Mouse (Mus musculus) cortical plate, adult 2 months (tissue): Measurements from ENCODE around the gene Hspbap1. TPM values are rescaled to one million over a fixed set of nuclear protein-coding genes. Genes with fewer than 3 reads are reported as not detected.

Experiments
- H3K27ac ChIP-seq: fragments of 200-500 bp; 2 replicates; pipeline ENCODE4 v1.5.1; 2012; ENCODE audit warnings: low read length, control low read depth, inconsistent platforms; ENCODE audit not compliant: insufficient read depth
- H3K4me1 ChIP-seq: fragments of 200-500 bp; 2 replicates; pipeline ENCODE4 v1.6.1; 2011; ENCODE audit warnings: low read length; ENCODE audit not compliant: control insufficient read depth, insufficient read depth
- H3K4me3 ChIP-seq: fragments of 200-500 bp; 2 replicates; pipeline ENCODE4 v1.5.1; 2011; ENCODE audit warnings: mild to moderate bottlenecking, low read length, control low read depth; ENCODE audit not compliant: insufficient read depth
- CTCF ChIP-seq: fragments of 200-500 bp; IDR thresholded peaks from 2 replicates; pipeline ENCODE4 v1.5.1; 2011; ENCODE audit warnings: mild to moderate bottlenecking, control low read depth, low read length; ENCODE audit not compliant: insufficient read depth; ENCODE audit errors: extremely low read depth
- POLR2A ChIP-seq: fragments of 200-500 bp; IDR thresholded peaks from 2 replicates; pipeline ENCODE4 v1.6.1; 2011; ENCODE audit warnings: mild to moderate bottlenecking, low read length, control low read depth; ENCODE audit not compliant: insufficient read depth; ENCODE audit errors: extremely low read depth
- polyA plus RNA-seq: library from polyadenylated mRNA; depleted of rRNA; stranded (reverse); fragments of >200 nt; gene quantifications from 2 replicates; pipeline ENCODE4 v1.2.3, GENCODE M21; 2012

The Hspbap1 gene
- polyA plus RNA-seq, 1 experiment, result 6.4 TPM

GRCm38 (mm10) chr16:35829999-35830398 lies 59.8 kb downstream of the Hspbap1 start:
- Histone ChIP-seq H3K27ac (no peak overlapping the region), H3K4me1 (no peaks in the 10 kb centered on the region), H3K4me3 (no peak overlapping the region)
- no peak for TF ChIP-seq POLR2A
- no peak for TF ChIP-seq CTCF

GRCm38 (mm10) chr16:35832926-35833325 lies 62.8 kb downstream of the Hspbap1 start:
- no peak for TF ChIP-seq POLR2A
- H3K4me3 ChIP-seq, result no peak overlapping the region
- H3K27ac ChIP-seq, result no peak overlapping the region
- H3K4me1 ChIP-seq, result no peaks in the 10 kb centered on the region

- Histone ChIP-seq H3K4me3 (no peak overlapping the region), H3K27ac (no peak overlapping the region), H3K4me1 (no peaks in the 10 kb centered on the region)
- TF ChIP-seq CTCF (no peak), POLR2A (no peak)
These were observed 64.5 kb downstream of the Hspbap1 start for GRCm38 (mm10) chr16:35834653-35835052.

GRCm38 (mm10) chr16:35839680-35840079 lies 69.5 kb downstream of the Hspbap1 start:
- Histone ChIP-seq H3K4me1 (no peaks in the 10 kb centered on the region), H3K27ac (no peak overlapping the region), H3K4me3 (no peak overlapping the region)
- 0 out of 2 replicates have a peak, but pooled peaks have one; percentile 32 for TF ChIP-seq CTCF
- no peak for TF ChIP-seq POLR2A

- Histone ChIP-seq H3K27ac (no peak overlapping the region), H3K4me1 (no peaks in the 10 kb centered on the region), H3K4me3 (no peak overlapping the region)
- TF ChIP-seq CTCF (no peak), POLR2A (no peak)
These were observed 77.0 kb downstream of the Hspbap1 start for GRCm38 (mm10) chr16:35847138-35847537.

DNA sequence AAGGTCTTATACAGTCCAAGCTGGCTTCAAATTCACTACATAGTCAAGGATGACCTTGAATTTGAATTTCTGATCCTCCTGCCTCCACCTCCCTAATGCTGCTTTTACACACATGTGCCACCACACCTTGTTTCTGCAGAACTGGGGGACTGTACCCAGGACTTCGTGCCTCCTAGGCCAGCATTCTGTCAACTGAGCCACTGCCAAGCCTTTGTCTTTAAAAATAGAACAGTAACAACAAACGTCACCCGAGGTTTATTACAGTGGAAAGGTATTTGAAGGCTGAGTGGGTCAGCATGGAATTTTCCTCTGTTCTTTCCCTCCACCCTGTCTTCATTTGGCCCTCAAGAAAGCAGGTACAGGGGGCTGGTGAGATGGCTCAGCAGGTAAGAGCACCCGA lies 85.7 kb downstream of the Hspbap1 start:
- no peaks in the 10 kb centered on the region for H3K4me1 ChIP-seq
- no peak overlapping the region for H3K4me3 ChIP-seq
- no peak overlapping the region for H3K27ac ChIP-seq
- TF ChIP-seq CTCF, result no peak
- TF ChIP-seq POLR2A, result no peak

DNA sequence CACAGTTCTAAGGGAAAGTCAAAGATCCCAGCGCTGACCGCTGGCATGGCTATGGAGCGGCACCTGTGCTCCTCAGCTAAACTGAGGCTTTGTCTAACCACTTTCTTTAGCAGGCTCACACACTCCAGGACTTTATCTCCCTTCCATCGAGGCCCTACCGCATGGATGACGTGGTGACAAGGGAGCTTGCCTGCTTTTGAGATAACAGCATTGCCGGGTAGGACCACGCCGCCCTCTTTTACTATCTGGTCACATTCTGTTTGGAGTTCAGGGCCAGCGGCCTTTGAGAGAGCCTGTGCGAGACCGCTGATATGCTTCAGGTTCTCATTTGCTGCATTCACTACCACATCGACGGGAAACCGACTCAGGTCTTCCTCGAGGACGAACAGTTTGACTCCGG lies 86.6 kb downstream of the Hspbap1 start:
- no peak for TF ChIP-seq POLR2A
- TF ChIP-seq CTCF, result no peak
- Histone ChIP-seq H3K4me1 (no peaks in the 10 kb centered on the region), H3K4me3 (no peak overlapping the region), H3K27ac (no peak overlapping the region)

GRCm38 (mm10) chr16:35860236-35860635 lies 90.1 kb downstream of the Hspbap1 start:
- H3K4me1 ChIP-seq, result no peaks in the 10 kb centered on the region
- H3K27ac ChIP-seq, result no peak overlapping the region
- no peak for TF ChIP-seq POLR2A
- H3K4me3 ChIP-seq, result no peak overlapping the region

DNA sequence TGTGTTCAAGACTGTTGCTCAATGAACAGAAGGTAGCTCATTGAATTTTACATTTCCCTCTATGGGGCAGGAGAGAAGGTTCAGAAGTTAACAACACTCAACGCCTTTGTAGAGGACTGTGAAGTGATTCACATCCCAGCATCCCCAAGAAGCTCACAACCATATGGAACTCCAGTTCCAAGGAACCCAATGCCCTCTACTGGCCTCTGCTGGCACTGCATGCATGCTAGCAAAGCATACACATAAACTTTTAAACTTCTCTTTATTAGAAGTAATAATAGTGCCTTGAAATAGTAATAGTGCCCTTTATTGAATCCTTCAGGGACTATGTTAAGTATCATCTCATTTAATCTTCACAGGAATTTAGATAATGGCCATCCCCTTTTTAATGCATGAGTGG lies 91.9 kb downstream of the Hspbap1 start:
- H3K4me1 ChIP-seq, result no peaks in the 10 kb centered on the region
- H3K4me3 ChIP-seq, result no peak overlapping the region
- TF ChIP-seq POLR2A (no peak), CTCF (0 out of 2 replicates have a peak, but pooled peaks have one; percentile 9)
- H3K27ac ChIP-seq, result no peak overlapping the region

DNA sequence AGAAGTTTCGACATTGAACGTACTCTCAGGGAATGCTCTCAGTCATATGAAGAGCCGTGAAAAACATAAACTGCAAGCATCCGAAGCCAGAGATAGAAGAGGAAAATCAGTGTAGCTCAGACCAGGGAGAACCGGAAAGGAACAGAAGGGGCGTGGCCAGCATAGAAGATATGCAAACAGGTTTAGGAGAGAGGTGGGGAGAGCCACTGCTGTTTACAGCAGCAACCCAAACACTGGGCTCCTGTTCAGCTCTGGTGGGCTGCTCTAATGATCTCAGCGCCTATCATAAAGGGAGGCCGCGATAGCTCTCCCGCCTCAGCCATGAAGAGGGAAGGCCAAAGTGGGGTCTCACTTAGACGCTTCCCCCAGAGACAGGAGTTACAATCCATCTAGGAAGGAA lies 97.6 kb downstream of the Hspbap1 start:
- TF ChIP-seq POLR2A (no peak), CTCF (no peak)
- Histone ChIP-seq H3K27ac (no peak overlapping the region), H3K4me3 (no peak overlapping the region), H3K4me1 (no peaks in the 10 kb centered on the region)

DNA sequence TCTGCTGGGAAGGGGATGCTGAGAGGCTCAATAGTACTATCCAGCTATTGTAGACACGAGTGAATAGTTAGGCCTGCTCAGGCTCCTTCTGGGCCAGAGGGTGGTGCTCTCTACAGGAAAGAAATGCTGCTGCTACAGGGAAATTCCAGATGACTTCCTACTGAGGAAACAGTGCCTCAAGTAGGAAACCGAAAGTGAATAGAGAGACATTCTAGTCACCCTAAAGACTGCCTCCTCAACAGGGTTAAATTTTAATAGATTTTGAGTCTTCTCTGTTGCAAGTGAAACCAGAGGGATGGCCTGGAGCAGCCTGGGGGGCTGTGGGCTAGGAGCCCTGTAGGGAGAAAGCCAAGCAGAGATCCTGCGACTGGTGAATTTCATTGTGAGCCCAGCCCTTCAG lies 99.0 kb downstream of the Hspbap1 start:
- TF ChIP-seq POLR2A (no peak), CTCF (no peak)
- no peaks in the 10 kb centered on the region for H3K4me1 ChIP-seq
- no peak overlapping the region for H3K4me3 ChIP-seq
- H3K27ac ChIP-seq, result no peak overlapping the region
